Mouse (Mus musculus) heart, embryonic 16.5 days (tissue): ENCODE measurements at regions not wholly inside any gene's neighbourhood (a gene's known extent, or its start where the extent isn't known, plus 50 kb on each side); places are given as distances from the start of the nearest gene placed in this dataset.
A peak's percentile ranks its signal among the peaks of the same experiment; 100 is the strongest.

Experiments
- ATAC-seq: fragments of 200-750 bp; cut with Nextera tagmentation; replicated peaks from 2 replicates; pipeline ENCODE4 v1.8.0; 2017; ENCODE audit warnings: moderate number of reproducible peaks; ENCODE audit not compliant: insufficient read depth, low FRiP score; ENCODE audit errors: extremely low read depth
- H3K27ac ChIP-seq: fragments of 300-500 bp; sonication (generic); 2 replicates; pipeline ENCODE4 v1.5.1; 2014; ENCODE audit warnings: mild to moderate bottlenecking, low read length, control low read depth, moderate library complexity
- H3K27me3 ChIP-seq: fragments of 300-500 bp; sonication (generic); 2 replicates; pipeline ENCODE4 v1.6.1; 2014; ENCODE audit warnings: low read length, mixed read lengths; ENCODE audit not compliant: control insufficient read depth, insufficient read depth
- H3K36me3 ChIP-seq: fragments of 300-500 bp; sonication (generic); 2 replicates; pipeline ENCODE4 v1.6.1; 2014; ENCODE audit not compliant: control insufficient read depth, insufficient read depth
- H3K4me1 ChIP-seq: fragments of 300-500 bp; sonication (generic); 2 replicates; pipeline ENCODE4 v1.6.1; 2014; ENCODE audit warnings: low read length, mixed read lengths; ENCODE audit not compliant: control insufficient read depth, insufficient read depth
- H3K4me2 ChIP-seq: fragments of 300-500 bp; sonication (generic); 2 replicates; pipeline ENCODE4 v1.6.1; 2014; ENCODE audit warnings: low read depth, mild to moderate bottlenecking, control low read depth, low read length
- H3K4me3 ChIP-seq: fragments of 300-500 bp; sonication (generic); 2 replicates; pipeline ENCODE4 v1.5.1; 2014; ENCODE audit warnings: mild to moderate bottlenecking, control low read depth, low read length
- H3K9ac ChIP-seq: fragments of 300-500 bp; sonication (generic); 2 replicates; pipeline ENCODE4 v1.6.1; 2014; ENCODE audit warnings: low read length, control low read depth
- H3K9me3 ChIP-seq: fragments of 300-500 bp; sonication (generic); replicated peaks from 2 replicates; pipeline ENCODE4 v1.6.1; 2016; ENCODE audit warnings: low read length; ENCODE audit not compliant: control insufficient read depth
- WGBS: fragments of 180-500 bp; shearing (Covaris S2); extraction: QIAGEN DNeasy Blood & Tissue Kit; methylation state at CpG from one replicate; pipeline ENCODE4 v1.1.7; 2014; 5-methylcytosine and 5-hydroxymethylcytosine counted together

GRCm38 (mm10) chr11:6902271-6902670, 64.8 kb upstream of the Gm11983 start:
- H3K27ac ChIP-seq = no peak overlapping the region
- 62% methylated on average over 3 of the region's 3 CpGs for WGBS
- H3K4me1 ChIP-seq = no peaks in the 10 kb centered on the region
- H3K27me3 ChIP-seq = no peaks in the 10 kb centered on the region
- no peaks in the 10 kb centered on the region for H3K9me3 ChIP-seq
- H3K9ac ChIP-seq = no peak overlapping the region
- H3K4me2 ChIP-seq = no peak overlapping the region
- ATAC-seq = no peak
- no peaks in the 10 kb centered on the region for H3K36me3 ChIP-seq
- no peak overlapping the region for H3K4me3 ChIP-seq

GRCm38 (mm10) chr11:6900769-6901481, 63.5 kb upstream of the Gm11983 start:
- Histone ChIP-seq H3K4me2 (peak overlapping the region; percentile 36; the same call in 1 of the 2 replicates), H3K4me3 (no peak overlapping the region), H3K4me1 (no peaks in the 10 kb centered on the region), H3K36me3 (no peaks in the 10 kb centered on the region), H3K9ac (no peak overlapping the region), H3K27ac (no peak overlapping the region), H3K9me3 (no peaks in the 10 kb centered on the region), H3K27me3 (no peaks in the 10 kb centered on the region)
- 40% methylated on average over 11 of the region's 11 CpGs for WGBS
- no peak for ATAC-seq

- WGBS = 80% methylated on average over 12 of the region's 12 CpGs
- Histone ChIP-seq H3K36me3 (no peaks in the 10 kb centered on the region), H3K27ac (no peak overlapping the region)
Observed at GRCm38 (mm10) chr11:6900357-6900756, 62.9 kb upstream of the Gm11983 start.

GRCm38 (mm10) chr11:6899271-6900005, 62.0 kb upstream of the Gm11983 start:
- 64% methylated on average over 13 of the region's 13 CpGs for WGBS
- no peak overlapping the region for H3K4me2 ChIP-seq
- no peak overlapping the region for H3K27ac ChIP-seq
- no peak overlapping the region for H3K9ac ChIP-seq
- H3K36me3 ChIP-seq = no peaks in the 10 kb centered on the region
- H3K4me3 ChIP-seq = no peak overlapping the region
- no peaks in the 10 kb centered on the region for H3K9me3 ChIP-seq
- H3K27me3 ChIP-seq = no peaks in the 10 kb centered on the region
- no peak for ATAC-seq
- H3K4me1 ChIP-seq = no peaks in the 10 kb centered on the region; the same call in 1 of the 2 replicates

More at GRCm38 (mm10) chr11:6900357-6900756, 62.9 kb upstream of the Gm11983 start:
- H3K27me3 ChIP-seq = no peaks in the 10 kb centered on the region
- H3K9ac ChIP-seq = no peak overlapping the region
- H3K4me1 ChIP-seq = no peaks in the 10 kb centered on the region; the same call in 1 of the 2 replicates
- no peak overlapping the region for H3K4me3 ChIP-seq
- no peak for ATAC-seq
- no peak overlapping the region for H3K4me2 ChIP-seq
- H3K9me3 ChIP-seq = no peaks in the 10 kb centered on the region

- 77% methylated on average over 5 of the region's 5 CpGs for WGBS
- Histone ChIP-seq H3K27ac (no peak overlapping the region), H3K9me3 (no peaks in the 10 kb centered on the region), H3K4me3 (no peak overlapping the region), H3K9ac (no peak overlapping the region), H3K4me1 (no peaks in the 10 kb centered on the region; the same call in 1 of the 2 replicates), H3K27me3 (no peaks in the 10 kb centered on the region), H3K4me2 (no peak overlapping the region), H3K36me3 (no peaks in the 10 kb centered on the region)
- no peak for ATAC-seq
Observed at GRCm38 (mm10) chr11:6898357-6899097, 61.1 kb upstream of the Gm11983 start.

GRCm38 (mm10) chr11:6895786-6896093, 58.3 kb upstream of the Gm11983 start:
- Histone ChIP-seq H3K9ac (no peak overlapping the region), H3K36me3 (no peaks in the 10 kb centered on the region), H3K4me3 (no peak overlapping the region), H3K27me3 (no peaks in the 10 kb centered on the region), H3K9me3 (no peaks in the 10 kb centered on the region), H3K4me2 (no peak overlapping the region), H3K27ac (no peak overlapping the region), H3K4me1 (no peaks in the 10 kb centered on the region; the same call in 1 of the 2 replicates)
- no peak for ATAC-seq
- WGBS = 50% methylated on average over 8 of the region's 8 CpGs

GRCm38 (mm10) chr11:6894911-6895785, 57.7 kb upstream of the Gm11983 start:
- no peak overlapping the region for H3K27ac ChIP-seq
- no peaks in the 10 kb centered on the region for H3K27me3 ChIP-seq
- no peak overlapping the region for H3K9ac ChIP-seq
- H3K9me3 ChIP-seq = no peaks in the 10 kb centered on the region
- no peak overlapping the region for H3K4me2 ChIP-seq
- WGBS = 55% methylated on average over 7 of the region's 7 CpGs
- no peak for ATAC-seq
- H3K4me3 ChIP-seq = no peak overlapping the region
- no peaks in the 10 kb centered on the region for H3K36me3 ChIP-seq
- H3K4me1 ChIP-seq = no peaks in the 10 kb centered on the region; the same call in 1 of the 2 replicates

GRCm38 (mm10) chr11:6893734-6894133, 56.3 kb upstream of the Gm11983 start:
- Histone ChIP-seq H3K9me3 (no peaks in the 10 kb centered on the region), H3K4me3 (no peak overlapping the region), H3K9ac (no peak overlapping the region), H3K27ac (no peak overlapping the region), H3K36me3 (no peaks in the 10 kb centered on the region), H3K4me2 (no peak overlapping the region), H3K27me3 (no peaks in the 10 kb centered on the region), H3K4me1 (no peaks in the 10 kb centered on the region; the same call in 1 of the 2 replicates)
- 70% methylated on average over 1 of the region's 1 CpGs for WGBS
- no peak for ATAC-seq
